Mouse (Mus musculus) adrenal gland, adult 2 months (tissue): ENCODE measurements around the gene Cplx3. TPM values are rescaled to one million over a fixed set of nuclear protein-coding genes. Genes with fewer than 3 reads are reported as not detected.
A peak's percentile ranks its signal among the peaks of the same experiment; 100 is the strongest.

Source experiments
- DNase-seq: peaks from one replicate; pipeline ENCODE4 v3.0.0; 2021
- long read RNA-seq: library from polyadenylated mRNA; stranded (forward); transcript quantifications from one replicate; pipeline ENCODE4 v2.0.0, GENCODE M21; 2021
- polyA plus RNA-seq: library from polyadenylated mRNA; depleted of rRNA; stranded (reverse); fragments of >200 nt; gene quantifications from 2 replicates; pipeline ENCODE4 v1.2.3, GENCODE M21; 2012; rRNA removed
- total RNA-seq, 2 experiments: library from RNA; stranded (reverse); gene quantifications; 2 replicates each; pipeline ENCODE4 v1.2.3; 2021

Cplx3 gene
- total RNA-seq (not detected), polyA plus RNA-seq (not detected in 2 replicates)
- long read RNA-seq, result 0 reads

DNA sequence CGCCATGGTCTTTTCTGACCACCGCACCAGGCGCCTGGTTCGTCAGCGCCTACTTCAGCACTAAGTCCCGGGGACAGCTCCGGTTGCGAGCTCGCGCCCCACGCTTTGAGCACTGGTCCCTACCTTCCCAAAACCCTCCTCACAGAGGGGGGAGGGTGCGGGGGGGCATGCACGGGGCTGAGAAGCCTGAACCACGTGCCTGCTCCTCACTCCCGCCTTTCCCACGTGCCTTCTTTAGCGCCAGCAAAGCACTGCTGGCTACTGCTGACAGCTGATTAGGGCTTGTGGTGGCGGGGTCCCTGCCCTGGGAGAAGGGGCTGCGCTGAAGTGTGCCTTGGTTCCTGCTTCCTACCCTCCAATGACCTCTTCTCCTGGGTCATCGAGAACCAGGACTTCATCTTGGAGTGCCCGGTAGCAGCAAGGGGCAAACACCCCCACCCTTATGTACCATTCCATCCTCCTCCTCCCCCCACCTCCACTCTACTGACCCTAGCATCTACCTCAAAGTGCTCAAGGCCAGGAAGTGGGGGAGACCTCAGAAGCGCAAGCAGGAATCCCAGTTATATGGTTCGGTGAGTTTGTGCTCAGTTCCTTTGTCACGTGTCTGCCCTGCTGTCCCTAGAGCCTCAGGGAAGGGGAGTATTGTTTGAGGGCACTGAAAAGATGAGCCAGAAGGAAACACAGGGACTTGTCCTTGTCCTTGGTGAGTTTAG lies at the start of gene Cplx3:
Gene Cplx3, minus strand, starts transcription at position 143 of the 713 bp plus-strand sequence.
- DNase-seq, result no peak

DNA sequence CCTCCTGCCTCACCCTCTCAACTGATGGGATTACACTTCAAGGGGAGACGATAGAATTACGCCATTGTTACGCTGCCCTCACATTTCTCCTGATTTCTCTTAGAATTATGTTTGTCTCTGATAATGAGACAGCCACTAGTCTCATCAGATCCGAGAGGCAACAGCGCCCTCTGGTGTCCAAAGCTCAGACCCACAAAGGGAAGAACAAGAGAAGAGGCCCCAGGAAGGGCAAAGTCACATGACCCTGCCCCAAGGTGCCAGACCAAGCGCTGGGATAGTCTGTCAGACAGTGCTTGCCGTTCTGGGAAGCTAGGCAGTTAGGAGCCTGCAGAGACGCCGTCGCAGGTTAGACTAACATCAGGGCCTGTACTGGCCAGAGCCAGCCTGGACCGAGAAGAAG lies 49.7 kb upstream of the Cplx3 start:
- peak; percentile 93 for DNase-seq

DNA sequence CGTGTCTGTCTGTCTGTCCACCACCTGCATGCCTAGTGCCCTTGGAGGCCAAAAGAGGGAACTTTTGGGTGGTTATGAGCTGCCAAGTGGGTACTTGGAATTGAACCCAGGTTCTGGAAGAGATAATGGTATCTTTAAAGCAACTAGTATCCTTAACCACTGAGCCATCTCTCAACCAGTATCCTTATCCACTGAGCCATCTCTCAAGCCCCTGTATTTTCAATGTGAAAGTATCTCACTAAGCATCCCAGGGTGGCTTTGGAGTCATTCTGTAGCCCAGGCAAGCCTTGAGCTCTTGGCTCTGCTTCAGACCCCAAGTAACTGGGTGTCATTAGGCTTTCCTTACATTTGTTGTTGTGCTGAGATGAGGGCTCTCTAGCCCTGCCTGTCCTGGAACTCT lies 48.9 kb upstream of the Cplx3 start:
- no peak for DNase-seq

DNA sequence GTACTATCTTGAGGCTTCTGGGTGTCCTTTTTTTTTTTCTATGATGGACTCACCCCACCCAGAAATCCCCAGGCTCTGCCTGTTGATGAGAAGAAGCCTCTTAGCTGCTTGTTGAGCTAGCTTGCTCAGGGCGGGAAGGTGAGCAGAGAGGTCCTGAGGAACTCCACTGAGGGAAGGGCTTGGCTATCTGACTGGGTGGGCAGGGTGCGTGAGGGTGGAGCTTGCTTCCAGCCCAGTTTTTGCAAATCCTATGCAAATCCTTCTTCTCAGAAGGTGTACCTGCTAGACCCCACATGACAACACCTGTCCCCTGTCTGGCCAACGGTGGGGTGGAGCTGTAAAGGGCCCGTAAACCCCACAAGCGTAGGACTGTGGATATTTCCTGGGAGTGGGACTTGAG lies 47.2 kb upstream of the Cplx3 start, which contains the start of gene Csk:
Gene Csk, minus strand, starts transcription at position 349 of the 400 bp plus-strand sequence.
- DNase-seq, result no peak

DNA sequence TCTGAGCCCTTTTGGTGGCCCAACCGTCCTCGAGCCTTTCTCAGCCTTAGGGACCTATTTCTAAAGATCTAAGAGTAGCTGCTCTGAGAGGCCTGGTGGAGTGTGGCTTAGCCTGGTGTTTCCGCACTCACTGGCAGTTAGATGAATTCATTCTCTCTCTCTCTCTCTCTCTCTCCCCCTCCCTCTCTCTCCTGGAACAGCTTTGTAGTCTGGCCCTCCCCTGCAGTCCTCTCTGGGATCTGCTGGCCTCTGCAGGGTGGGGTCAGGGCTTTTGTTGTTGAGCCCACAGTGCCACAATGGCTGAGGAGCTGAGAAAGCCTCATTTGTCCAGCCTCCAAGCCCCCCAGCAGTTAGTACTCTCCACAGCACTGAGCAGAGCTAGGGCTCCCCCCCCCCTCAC lies 46.8 kb upstream of the Cplx3 start:
- no peak for DNase-seq

DNA sequence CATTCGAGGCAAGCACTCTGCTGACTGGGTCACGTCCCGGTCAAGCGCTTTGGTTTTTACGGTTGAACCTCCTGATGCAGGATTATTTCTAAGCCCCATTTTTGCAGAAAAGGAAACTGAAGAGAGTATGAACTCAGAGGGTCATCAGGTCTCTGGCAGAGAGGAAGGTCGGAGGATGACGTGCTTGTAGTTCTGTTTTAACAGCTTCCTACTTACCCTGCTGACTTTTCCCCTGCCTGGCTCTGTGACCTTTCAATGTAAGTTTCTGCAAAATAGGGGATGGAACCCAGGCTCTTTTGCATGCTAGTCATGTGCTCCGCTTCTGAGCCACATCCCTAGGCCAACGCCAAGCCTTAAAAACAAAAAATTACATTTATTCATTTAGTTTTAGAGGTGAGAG lies 46.3 kb upstream of the Cplx3 start:
- DNase-seq, result no peak

DNA sequence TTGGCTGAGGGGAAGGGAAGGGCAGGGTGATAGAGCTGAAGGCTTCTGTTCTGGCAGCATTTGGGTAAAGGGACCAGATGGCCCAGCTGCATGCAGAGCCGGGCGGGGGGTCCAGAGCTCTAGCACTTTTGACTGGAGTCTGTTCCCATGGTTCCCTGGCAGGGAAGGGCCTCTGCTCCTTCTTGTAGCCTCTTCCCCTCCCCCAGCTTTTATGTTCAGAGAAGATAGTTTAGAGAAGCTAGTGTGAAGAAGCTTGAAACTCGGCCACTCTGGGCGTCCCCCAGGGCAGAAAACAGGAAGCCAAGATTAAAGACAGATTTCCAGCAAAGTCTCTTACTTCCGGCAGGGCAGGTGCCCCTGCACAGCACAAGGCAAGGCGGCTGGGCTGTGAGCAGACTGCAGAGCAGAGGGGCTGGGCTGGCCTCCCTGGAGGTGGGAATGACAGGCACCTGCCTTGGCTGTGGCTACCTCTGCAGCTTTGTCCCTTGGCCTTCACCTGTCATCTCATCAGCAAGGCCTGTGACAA lies 44.8 kb upstream of the Cplx3 start:
- DNase-seq, result no peak

DNA sequence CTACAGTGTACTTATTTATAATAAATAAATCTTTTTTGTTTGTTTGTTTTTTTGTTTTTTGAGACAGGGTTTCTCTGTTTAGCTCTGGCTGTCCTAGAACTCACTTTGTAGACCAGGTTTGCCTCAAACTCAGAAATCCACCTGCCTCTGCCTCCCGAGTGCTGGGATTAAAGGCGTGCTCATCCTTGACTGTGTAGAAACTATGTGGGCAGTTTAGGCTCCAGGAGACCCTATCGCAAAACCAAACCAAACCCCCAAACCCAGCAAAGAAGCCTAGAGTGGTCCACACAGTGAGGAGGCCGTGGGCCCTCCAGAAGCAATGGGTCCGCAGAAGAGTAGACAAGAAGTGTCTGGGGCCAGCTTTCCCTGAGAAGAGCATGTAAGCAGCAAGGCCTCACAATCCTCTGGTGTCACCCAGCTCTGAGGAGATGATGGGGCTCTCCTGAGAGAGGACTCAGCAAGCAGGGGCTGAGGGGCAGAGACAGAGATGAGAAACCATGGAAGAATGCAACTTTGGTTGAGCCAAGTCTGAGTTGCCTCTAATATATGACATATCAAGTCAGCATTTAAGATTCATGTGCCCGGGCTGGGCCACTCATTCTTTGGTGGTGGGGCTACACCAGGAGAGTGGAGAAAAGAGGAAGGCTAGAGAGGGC lies 44.2 kb upstream of the Cplx3 start:
- no peak for DNase-seq

DNA sequence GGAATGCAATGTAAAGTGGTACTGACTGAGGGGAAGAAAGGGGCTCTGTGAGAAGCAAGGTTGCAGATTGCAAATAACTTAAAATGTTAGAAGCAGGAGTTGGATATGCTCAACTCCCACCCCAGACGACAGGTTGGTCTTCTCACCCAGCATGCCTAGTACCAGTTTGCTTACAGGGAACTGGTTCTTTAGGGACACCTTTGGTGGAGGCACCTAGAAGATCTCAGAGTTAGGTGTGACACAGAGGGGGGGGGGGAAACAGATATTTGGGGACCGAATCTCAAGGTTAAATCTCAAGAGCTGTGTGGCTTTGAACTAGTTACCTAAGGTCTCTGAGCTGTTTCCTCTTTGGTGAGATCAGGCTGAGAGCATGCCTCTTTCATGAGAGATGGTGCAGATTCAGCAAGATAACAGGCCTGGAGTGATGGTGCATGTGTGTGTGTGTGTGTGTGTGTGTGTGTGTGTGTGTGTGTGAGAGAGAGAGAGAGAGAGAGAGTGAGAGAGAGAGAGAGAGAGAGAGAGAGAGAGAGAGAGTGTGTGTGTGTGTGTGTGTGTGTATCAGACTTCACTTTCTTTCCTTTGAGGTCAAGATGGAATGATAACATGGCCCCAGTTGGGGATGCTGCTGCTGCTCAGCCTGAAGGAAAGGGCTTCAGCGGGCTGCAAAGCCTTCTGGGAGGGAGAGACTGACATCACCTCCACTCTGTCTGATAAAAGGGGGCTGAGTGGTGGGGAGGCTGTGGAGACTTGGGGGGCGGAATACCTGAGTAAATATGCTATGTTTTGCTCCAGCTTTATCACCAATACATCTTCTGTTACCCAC lies 41.4 kb upstream of the Cplx3 start:
- DNase-seq, result no peak

DNA sequence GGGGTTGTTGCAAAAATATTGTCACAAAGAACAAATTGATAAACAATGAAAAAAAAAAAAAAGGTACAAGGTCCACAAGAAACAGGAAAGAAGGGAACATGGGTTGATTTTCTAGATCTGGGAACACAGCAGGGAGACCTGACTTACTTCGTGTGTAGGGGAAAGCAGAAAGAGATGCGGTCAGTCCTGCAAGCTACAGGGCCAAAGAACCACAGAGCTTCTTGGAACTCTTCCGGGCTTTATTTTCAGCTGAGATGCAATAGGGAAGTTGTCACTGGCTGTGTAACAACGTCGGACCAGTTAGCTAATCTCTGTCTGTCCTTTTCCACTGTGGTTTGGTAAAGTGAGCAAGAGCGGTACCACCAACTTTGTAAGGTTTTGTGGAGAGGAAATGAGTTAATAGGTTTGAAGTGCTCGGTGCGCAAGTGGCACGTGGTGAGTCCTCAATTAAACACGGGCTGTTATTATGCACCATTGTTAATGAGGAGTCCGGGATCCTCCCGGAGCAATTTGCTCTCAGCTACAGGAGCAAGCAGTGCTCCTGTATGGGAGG lies 40.5 kb upstream of the Cplx3 start:
- no peak for DNase-seq

DNA sequence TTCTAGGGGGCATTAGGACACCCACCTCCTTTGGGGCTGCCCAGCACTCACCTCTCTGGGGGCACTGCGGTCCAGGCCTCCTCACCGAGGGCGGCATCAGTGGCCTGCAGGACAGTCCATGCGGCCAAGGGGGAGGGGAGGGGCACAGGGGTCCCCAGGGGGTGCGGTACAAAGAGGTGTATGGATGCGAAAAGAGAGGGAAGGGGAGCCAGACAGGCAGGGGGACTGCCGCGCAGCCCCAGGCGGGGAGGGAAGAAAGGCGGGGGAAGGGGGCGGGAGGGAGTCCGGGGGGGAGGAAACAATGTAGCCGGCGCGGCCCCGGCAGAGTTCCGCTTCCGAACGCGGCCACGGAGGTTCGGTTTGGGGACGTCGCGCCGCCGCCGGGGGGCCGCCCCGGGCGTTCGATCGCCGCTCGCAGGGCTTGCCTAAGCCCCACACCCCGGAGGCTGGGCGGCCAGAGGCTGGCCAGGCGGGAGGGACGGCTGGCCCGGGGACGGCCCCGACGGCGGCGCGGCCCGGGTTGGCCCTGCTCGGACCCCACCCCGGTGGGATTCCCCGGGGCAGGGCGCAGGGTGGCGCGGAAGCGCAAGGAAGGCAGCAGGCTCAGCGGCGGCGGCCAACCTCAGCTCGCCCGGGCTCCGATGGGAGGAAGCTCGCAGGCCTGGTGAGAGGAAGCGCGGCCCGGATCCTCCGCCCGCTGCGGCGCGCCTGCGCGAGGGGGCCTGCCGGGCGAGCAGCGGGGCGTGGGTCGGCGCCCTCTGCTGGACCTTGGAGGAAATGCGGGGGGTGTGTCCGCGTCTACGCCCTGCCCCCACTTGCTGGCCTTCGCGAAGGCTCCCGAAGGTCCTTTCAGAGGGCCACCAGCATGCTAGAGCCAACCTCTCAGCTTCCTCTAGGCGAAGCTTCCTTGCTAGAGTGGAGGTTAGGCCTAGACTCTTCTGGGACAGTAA lies 39.1 kb upstream of the Cplx3 start:
- DNase-seq, result peak; percentile 98

DNA sequence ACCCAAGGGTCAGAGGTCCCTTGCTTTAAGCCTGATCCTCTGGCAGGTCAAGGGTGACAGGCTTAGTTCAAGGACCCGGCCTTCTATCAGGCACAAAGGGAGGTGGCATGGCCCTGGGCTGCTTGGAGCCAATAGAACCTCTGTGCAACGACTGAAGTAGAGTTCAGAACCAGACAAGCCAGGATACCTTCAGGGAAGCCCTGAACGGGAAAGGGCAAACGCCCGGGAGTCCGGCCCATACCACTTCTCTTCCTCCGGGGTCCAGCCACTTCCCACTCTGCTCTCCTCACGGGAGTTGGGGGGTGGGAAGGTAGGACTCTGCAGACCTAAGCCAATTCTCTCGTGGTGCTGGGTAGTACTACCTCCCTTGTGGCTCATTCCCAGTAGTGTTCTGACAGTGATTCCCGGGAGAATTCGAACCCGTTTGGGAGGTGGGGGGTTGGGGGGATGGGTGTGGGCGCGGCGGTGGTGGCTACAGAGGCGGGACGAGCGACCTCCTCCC lies 38.4 kb upstream of the Cplx3 start:
- peak; percentile 70 for DNase-seq

DNA sequence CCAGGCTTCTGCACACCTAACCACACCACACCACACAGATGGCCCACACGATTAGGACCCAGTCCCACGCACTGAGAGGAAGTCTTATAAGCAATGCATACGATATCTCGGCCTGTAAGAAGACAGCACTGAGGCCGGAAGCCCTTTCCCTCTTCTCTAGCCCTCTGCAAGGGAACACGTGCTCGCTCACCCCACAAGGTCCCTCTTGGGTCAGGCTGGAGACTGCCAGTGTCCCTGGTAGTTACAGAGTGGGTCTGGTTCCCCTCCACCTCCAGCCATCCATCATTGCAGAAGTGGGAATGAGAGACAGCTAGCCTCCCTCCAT lies 37.7 kb upstream of the Cplx3 start:
- no peak for DNase-seq

DNA sequence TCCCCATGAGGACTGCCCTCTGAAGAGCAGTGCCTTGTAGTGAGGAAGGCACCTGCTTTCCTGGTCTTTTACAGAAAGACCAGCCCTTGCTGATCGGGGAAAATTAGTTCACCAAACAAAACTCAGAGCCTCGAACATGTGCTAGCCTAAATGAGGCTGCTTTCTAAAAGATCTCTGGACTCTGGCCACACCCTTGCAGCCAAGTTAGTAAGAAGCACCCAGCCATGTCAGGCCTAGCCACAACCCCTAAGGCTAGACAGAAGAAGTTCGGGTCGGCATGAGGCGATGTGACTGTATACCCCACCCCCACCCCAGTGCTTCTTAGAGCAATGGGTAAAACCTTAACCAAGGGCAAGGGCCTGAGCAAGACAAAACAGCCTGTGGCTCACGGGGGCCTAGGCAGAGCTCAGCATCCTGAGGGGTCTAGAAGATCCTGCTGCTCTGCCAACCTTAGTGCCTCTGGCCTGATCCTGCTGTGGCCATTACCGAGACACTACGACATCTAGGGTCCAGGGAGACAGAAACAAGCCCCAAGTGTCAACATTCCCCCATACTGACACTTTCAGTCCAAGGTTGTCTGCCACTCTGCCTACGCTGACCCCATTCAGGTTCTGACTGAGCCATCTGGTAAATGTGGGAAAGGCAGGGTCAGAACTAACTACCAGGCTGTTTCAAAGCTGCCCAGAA lies 37.2 kb upstream of the Cplx3 start:
- DNase-seq, result no peak

DNA sequence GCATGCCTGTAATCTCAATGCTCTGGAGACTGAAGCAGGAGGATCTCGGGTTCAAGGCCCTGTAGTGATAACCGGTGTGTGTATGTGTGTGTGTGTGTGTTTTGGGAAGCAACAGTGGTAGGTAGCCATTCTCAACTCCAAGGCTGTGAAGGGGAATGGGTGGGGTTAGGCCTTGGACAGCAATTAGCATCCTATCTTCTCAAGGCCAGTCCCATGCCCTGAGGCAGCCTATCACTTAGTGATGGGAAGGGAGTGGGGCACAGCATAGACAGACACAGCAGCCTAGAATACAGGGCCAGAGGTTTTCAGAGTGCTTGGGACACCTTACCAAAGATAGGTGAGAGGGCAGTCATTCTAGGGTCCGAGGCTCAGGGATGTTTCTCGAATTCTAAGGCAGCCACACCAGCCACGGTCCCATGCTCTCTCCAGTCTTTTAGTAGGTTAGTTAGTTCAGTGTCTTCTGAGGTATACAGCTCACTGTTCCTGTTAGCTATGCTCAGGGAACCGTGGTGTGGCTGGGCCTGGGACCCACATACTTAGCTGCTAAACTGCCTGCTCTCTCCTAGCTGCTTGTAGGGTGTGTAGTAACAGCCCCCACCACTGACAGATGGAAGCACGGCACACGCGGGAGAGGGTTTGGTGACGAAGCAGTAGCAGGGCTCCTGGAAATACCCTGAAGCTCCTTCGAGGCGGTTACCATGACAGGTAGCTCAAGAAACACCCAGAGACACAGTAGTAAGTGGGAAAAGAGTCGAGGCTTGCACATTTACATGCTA lies 35.9 kb upstream of the Cplx3 start:
- DNase-seq, result no peak

DNA sequence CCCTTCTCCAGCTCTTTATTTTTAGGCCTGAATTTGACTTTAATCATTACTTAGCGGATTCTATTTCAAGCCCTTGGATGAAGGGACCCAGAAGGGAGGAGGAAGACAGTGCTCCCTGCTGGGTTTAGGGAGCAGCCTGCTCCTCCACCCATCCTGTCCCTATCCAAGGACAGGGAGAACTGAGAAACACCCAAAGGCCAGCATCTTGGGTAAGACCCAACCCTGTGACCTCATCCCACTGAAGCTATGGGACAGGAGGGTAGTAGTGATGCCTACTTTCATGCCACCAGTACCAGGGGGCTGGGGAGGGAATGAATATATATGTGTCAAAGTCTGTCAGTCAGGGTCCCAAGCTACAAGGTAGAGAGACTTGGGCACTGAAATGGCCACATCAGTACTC lies 34.9 kb upstream of the Cplx3 start:
- peak; percentile 62 for DNase-seq

DNA sequence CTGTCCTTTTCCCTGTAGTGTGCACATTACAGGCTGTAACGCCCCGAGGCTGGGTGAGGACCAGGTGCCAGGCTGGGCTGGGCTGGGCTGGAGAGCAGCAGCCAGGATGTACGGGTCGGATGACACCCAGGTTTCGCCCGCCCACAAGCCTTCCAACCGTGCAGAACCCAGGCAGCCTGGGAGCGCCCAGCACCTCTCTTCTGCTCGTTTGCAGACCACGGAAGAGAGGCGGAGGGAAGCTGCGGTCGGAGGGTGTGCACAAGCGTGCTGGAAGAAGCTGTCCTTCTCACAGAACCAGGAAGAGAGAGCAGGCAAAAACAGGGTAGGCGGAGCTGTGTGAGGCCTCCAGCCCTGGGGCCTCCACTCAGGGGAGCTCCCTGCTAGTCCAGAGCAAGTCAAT lies 34.3 kb upstream of the Cplx3 start:
- peak; percentile 55 for DNase-seq

DNA sequence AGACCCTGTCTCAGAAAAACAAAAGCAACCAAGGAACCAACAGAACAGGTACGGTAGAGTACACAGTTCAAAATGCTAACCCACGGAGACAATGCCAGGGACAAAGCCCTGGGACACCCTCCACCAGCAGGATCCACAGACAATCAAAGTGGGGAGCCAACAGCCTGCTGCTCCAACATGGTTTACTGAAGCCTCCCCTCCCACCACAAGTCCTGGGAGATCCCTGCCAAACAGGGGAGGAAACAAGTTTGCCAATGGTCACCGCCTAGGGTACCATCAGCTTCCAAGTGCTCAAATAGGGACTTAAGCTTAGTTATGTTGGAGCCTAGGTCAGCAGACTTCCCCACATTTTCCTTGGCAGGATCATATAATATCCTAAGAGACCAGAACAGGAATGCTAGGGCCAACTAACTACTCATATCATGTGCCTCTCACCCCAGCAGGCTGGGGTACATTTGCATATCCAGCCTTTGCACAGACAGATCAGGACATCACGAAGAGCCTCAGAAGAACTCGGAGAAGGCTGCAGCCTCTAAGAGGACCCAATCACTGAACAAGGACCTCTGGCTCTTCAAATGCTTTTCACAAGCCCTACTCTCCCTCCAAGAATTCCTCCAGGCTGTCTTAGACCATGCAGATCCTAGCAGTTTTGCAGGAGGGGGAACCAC lies 33.7 kb upstream of the Cplx3 start:
- DNase-seq, result no peak
